Mouse (Mus musculus) ES-E14 (cell line): ENCODE results near the gene Tex19.1.

Source experiments
- HCFC1 ChIP-seq: IDR thresholded peaks from 2 replicates; pipeline ENCODE4 v1.6.1; 2012; ENCODE audit warnings: low read length, inconsistent platforms, borderline replicate concordance; ENCODE audit not compliant: insufficient read depth
- ZC3H11A ChIP-seq: IDR thresholded peaks from 2 replicates; pipeline ENCODE4 v1.6.1; 2012; ENCODE audit warnings: low read depth, mild to moderate bottlenecking, inconsistent platforms, low read length, borderline replicate concordance

DNA sequence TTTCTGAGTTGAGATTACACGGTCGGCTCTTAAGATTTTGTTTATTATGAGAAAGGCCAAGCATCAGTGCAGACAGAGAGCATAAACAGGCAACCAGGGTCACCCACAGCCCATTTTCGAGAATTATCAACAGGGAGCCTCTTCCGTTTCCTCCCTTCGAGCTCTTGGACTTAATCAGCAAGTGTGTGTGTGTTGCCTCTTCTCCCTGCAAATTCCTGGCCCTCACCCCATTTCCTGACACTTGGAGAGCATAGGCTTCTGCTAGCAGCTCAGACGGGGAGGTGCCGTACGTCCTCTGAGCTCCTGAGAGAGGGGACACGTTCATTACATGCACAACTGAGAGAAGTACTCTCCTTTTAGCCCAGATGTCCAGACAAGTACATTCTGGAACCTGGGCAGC lies 37.9 kb upstream of the Tex19.1 start:
- TF ChIP-seq HCFC1 (no peak), ZC3H11A (no peak)
